Mouse (Mus musculus) megakaryocyte, embryonic 14.5 days (primary cell): ENCODE results near the gene Ank3.

Experiments
- FLI1 ChIP-seq: IDR thresholded peaks from 2 replicates; pipeline ENCODE4 v1.6.1; 2012; ENCODE audit warnings: low read length, inconsistent platforms, mixed read lengths
- GATA1 ChIP-seq: IDR thresholded peaks from 3 replicates; pipeline ENCODE4 v1.6.1; 2012; ENCODE audit warnings: mixed read lengths, low read length, inconsistent platforms, borderline replicate concordance

- TF ChIP-seq GATA1 (no peak), FLI1 (no peak)
Observed at GRCm38 (mm10) chr10:69556278-69556677, 157.7 kb downstream of the Ank3 start.
